9 mouse cellular contexts compared by ENCODE assay signal in genomic region chr11:103198911-103199803, GRCm38 (mm10). TPM values are rescaled to one million over a fixed set of nuclear protein-coding genes. Genes with fewer than 3 reads are reported as not detected.
A peak's percentile ranks its signal among the peaks of the same experiment; 100 is the strongest.
DNase-seq lines count a peak whose midpoint lies in the region; ATAC-seq and TF ChIP-seq lines count a peak whose summit lies in the region.
"Had no signal": no experiment of that assay in that cellular context is flagged by ENCODE, and none has a peak within 500 bp of the region (broad histone marks: within the 10 kb centered on the region; RNA-seq: fewer than 3 reads in every experiment).

No protein-coding gene starts in this region.

- peak overlapping the region; percentile 15; the same call in 1 of the 2 replicates for H3K9ac ChIP-seq in embryonic facial prominence, embryonic 15.5 days
- peak overlapping the region; percentile 52 for H3K9ac ChIP-seq in stomach, postnatal 0 days (ENCODE audit: low read length)

- no peak overlapping the region for H3K27ac ChIP-seq in embryonic facial prominence, embryonic 15.5 days (replicated peaks)
- H3K27ac ChIP-seq in midbrain, embryonic 10.5 days (replicated peaks): peak overlapping the region; percentile 38; the same call in 1 of the 2 replicates
- H3K27ac ChIP-seq in stomach, postnatal 0 days (replicated peaks): 0 out of 2 replicates have a peak overlapping the region, but pooled peaks have one; percentile 13

- intact Hi-C loops in heart, postnatal 36 days (cut with DNase I): no loop called here

- peak overlapping the region; percentile 49 for H3K4me3 ChIP-seq in embryonic facial prominence, embryonic 15.5 days (replicated peaks)
- peak overlapping the region; percentile 58 for H3K4me3 ChIP-seq in midbrain, embryonic 10.5 days
- H3K4me3 ChIP-seq in stomach, postnatal 0 days (ENCODE audit: low read depth, low read length): peak overlapping the region; percentile 50

- no peaks in the 10 kb centered on the region for H3K9me3 ChIP-seq in embryonic facial prominence, embryonic 15.5 days (replicated peaks)
- H3K9me3 ChIP-seq in midbrain, embryonic 10.5 days (replicated peaks): no peaks in the 10 kb centered on the region
- H3K9me3 ChIP-seq in stomach, postnatal 0 days (ENCODE audit: control insufficient read depth, low read length): no peaks in the 10 kb centered on the region

- TF ChIP-seq EP300 in stomach, postnatal 0 days (optimal IDR thresholded peaks at IDR 0.05): no peak

- ATAC-seq in embryonic facial prominence, embryonic 15.5 days (ENCODE audit: insufficient number of reproducible peaks, low FRiP score, low TSS enrichment, low read depth): peak; percentile 51
- ATAC-seq in stomach, postnatal 0 days (ENCODE audit: low FRiP score, low TSS enrichment): no peak; the same call in 1 of the 2 replicates

- H3K27me3 ChIP-seq in embryonic facial prominence, embryonic 15.5 days: peaks cover 65% of the 10 kb centered on the region
- H3K27me3 ChIP-seq in midbrain, embryonic 10.5 days (ENCODE audit: low read depth, poor library complexity, severe bottlenecking): peaks cover 85% of the 10 kb centered on the region
- no peaks in the 10 kb centered on the region for H3K27me3 ChIP-seq in stomach, postnatal 0 days (ENCODE audit: control insufficient read depth, insufficient read depth, low read length)

- H3K36me3 ChIP-seq in embryonic facial prominence, embryonic 15.5 days: no peaks in the 10 kb centered on the region
- H3K36me3 ChIP-seq in midbrain, embryonic 10.5 days: no peaks in the 10 kb centered on the region
- no peaks in the 10 kb centered on the region for H3K36me3 ChIP-seq in stomach, postnatal 0 days (ENCODE audit: control insufficient read depth, insufficient read depth, low read length)

- WGBS in embryonic facial prominence, embryonic 15.5 days: 3% methylated on average over 59 of the region's 59 CpGs
- 1% methylated on average over 58 of the region's 59 CpGs for WGBS in midbrain, embryonic 10.5 days
- 2% methylated on average over 58 of the region's 59 CpGs for WGBS in stomach, postnatal 0 days

- H3K4me2 ChIP-seq in embryonic facial prominence, embryonic 15.5 days (replicated peaks): peak overlapping the region; percentile 87
- peak overlapping the region; percentile 92 for H3K4me2 ChIP-seq in stomach, postnatal 0 days (replicated peaks; ENCODE audit: low read depth)

- H3K4me1 ChIP-seq in embryonic facial prominence, embryonic 15.5 days: peaks cover 32% of the 10 kb centered on the region
- peaks cover 24% of the 10 kb centered on the region for H3K4me1 ChIP-seq in midbrain, embryonic 10.5 days
- H3K4me1 ChIP-seq in stomach, postnatal 0 days (replicated peaks; ENCODE audit: control insufficient read depth, insufficient read depth): 0 out of 2 replicates have a peak, but pooled peaks cover 2% of the 10 kb centered on the region

- TF ChIP-seq CTCF in stomach, postnatal 0 days (IDR thresholded peaks at IDR 0.05; ENCODE audit: low read depth): no peak

- peak; percentile 58 for DNase-seq in urinary bladder, postnatal 14 days (ENCODE audit: low spot score)
- DNase-seq in urinary bladder, postnatal 10 days (ENCODE audit: low spot score): no peak
- peak; percentile 47 for DNase-seq in heart, postnatal 36 days
- DNase-seq in left cerebral cortex, adult 18-20 months (ENCODE audit: low spot score in 2 of 2): peak; percentile 86 to 89
- no peak for DNase-seq in midbrain, embryonic 10.5 days (ENCODE audit: low spot score)
- DNase-seq in stomach, postnatal 0 days (ENCODE audit: low spot score): peak; percentile 63
- DNase-seq in MN1 (ENCODE audit: low spot score): no peak

RNA-seq across cellular contexts. Expression of gene 1700023F06Rik, which starts 9.2 kb away (rescaled TPM):
- 1.4 and 2.0 TPM in 2 replicates for polyA plus RNA-seq in embryonic facial prominence, embryonic 15.5 days (2015; fragmentation: Nextera tagmentation; extraction: Ambion mirVana)
- not detected for total RNA-seq in heart, postnatal 36 days (2021)
- total RNA-seq in left cerebral cortex, adult 18-20 months (2021): 1 to 10 TPM; 1.8 to 2.0 TPM
- polyA plus RNA-seq in midbrain, embryonic 10.5 days (2016; fragmentation: Nextera tagmentation; extraction: Ambion mirVana): 0.10 and 0.11 TPM in 2 replicates
- polyA plus RNA-seq in stomach, postnatal 0 days (2015; fragmentation: Nextera tagmentation; extraction: Ambion mirVana): 1.0 and 1.7 TPM in 2 replicates

RNA-seq across cellular contexts. Expression of gene Spata32, which starts 19.1 kb away (rescaled TPM):
- polyA plus RNA-seq in embryonic facial prominence, embryonic 15.5 days (2015; fragmentation: Nextera tagmentation; extraction: Ambion mirVana): not detected in 2 replicates
- total RNA-seq in heart, postnatal 36 days (2021): not detected
- total RNA-seq in left cerebral cortex, adult 18-20 months (2021): 1 to 10 TPM; 1.5 to 1.8 TPM
- polyA plus RNA-seq in midbrain, embryonic 10.5 days (2016; fragmentation: Nextera tagmentation; extraction: Ambion mirVana): not detected in 2 replicates
- polyA plus RNA-seq in stomach, postnatal 0 days (2015; fragmentation: Nextera tagmentation; extraction: Ambion mirVana): not detected in 2 replicates
- polyA plus RNA-seq: large intestine, adult 2 months had no signal

RNA-seq across cellular contexts. Expression of gene Fmnl1, which starts 28.2 kb away (rescaled TPM):
- 2.7 TPM in 2 replicates for polyA plus RNA-seq in embryonic facial prominence, embryonic 15.5 days (2015; fragmentation: Nextera tagmentation; extraction: Ambion mirVana)
- total RNA-seq in heart, postnatal 36 days (2021): 10 to 100 TPM; 12.4 to 20.9 TPM
- total RNA-seq in left cerebral cortex, adult 18-20 months (2021): 100 to 1,000 TPM; 169 to 206 TPM
- 1.1 and 1.2 TPM in 2 replicates for polyA plus RNA-seq in midbrain, embryonic 10.5 days (2016; fragmentation: Nextera tagmentation; extraction: Ambion mirVana)
- 0.86 and 1.1 TPM in 2 replicates for polyA plus RNA-seq in stomach, postnatal 0 days (2015; fragmentation: Nextera tagmentation; extraction: Ambion mirVana)

Comparison
In these comparisons a context has a peak if more than half of its experiments do, and no peak if none do; other contexts are left out.
1. DNase-seq: peak in urinary bladder, postnatal 14 days (single experiment), heart, postnatal 36 days (2 of 2), left cerebral cortex, adult 18-20 months (2 of 2) and stomach, postnatal 0 days (single experiment); none in urinary bladder, postnatal 10 days (single experiment), midbrain, embryonic 10.5 days (single experiment) and MN1 (single experiment).
2. Peak in every context shown above with its lines, with median percentiles within 50 percentile points of each other: H3K4me3 ChIP-seq.